Comparison of ENCODE assay signal across 8 mouse cellular contexts in the genomic region with DNA sequence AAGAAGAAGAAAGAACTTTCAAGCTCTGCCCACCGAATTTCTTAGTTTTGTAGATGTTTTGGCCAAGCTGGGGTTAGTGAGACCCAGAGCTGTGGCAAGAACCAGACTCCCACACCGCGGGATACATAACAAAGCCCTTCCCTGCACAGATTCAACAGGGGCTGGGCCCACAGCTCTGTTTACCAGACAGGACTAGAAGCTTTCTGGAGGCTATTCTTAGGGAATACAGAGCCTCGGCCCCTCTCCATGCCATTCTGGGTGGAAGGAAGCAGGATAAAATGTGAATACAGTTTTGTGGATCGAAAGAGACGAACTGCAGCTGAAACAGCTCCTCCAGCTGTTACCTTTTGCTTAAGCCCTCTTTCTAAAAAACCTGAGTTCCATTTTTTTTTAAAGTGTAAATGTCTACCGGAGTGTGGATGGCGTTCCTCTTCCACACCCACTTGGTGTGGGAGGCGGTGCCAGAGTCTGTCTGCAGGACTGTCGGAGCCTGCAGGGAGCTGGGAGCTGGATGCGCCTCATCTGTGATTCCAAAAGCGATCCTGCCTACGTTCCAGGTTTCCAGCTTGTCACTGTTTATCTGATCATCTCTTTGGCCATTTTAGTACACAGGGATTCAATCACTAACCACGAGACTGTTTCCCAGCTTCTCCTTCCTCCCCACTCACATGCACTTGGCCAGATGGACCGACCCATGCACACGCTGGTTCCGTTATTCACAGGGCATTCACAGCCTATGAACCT. TPM values are rescaled to one million over a fixed set of nuclear protein-coding genes. Genes with fewer than 3 reads are reported as not detected.
DNase-seq lines count a peak whose midpoint lies in the region; ATAC-seq lines count a peak whose summit lies in the region.

No protein-coding gene starts in this region.

- intact Hi-C loops in left cerebral cortex, postnatal 4 days (cut with DNase I) = loop anchor here (10.0 kb wide), 1 partner anchor 75 kb away; a partner anchor contains a TSS
- intact Hi-C loops in left cerebral cortex, postnatal 25 days (cut with DNase I) = loop anchor here (1.0 to 5.0 kb wide), 3 partner anchors 35 to 93 kb away; a partner anchor contains a TSS

- peak overlapping the region; percentile 51 for H3K4me3 ChIP-seq in embryonic facial prominence, embryonic 11.5 days (ENCODE audit: low read depth, low read length)
- peak overlapping the region; percentile 60 for H3K4me3 ChIP-seq in neural tube, embryonic 14.5 days (ENCODE audit: low read depth, low read length)

- no peaks in the 10 kb centered on the region for H3K9me3 ChIP-seq in embryonic facial prominence, embryonic 11.5 days (replicated peaks; ENCODE audit: control insufficient read depth, low read length)
- no peaks in the 10 kb centered on the region for H3K9me3 ChIP-seq in neural tube, embryonic 14.5 days (ENCODE audit: control insufficient read depth, low read length)

- WGBS in embryonic facial prominence, embryonic 11.5 days = 18% methylated on average over 17 of the region's 17 CpGs
- 17% methylated on average over 17 of the region's 17 CpGs for WGBS in neural tube, embryonic 14.5 days

- peak; percentile 62 for DNase-seq in left cerebral cortex, adult 11 months (ENCODE audit: low spot score)
- no peak for DNase-seq in left cerebral cortex, postnatal 4 days
- peak; percentile 24 for DNase-seq in embryonic facial prominence, embryonic 11.5 days (ENCODE audit: low spot score)
- peak; percentile 74 to 92 for DNase-seq in left cerebral cortex, postnatal 25 days (ENCODE audit: low spot score in 2 of 2)
- DNase-seq in gastrocnemius, postnatal 10 days = no peak

- H3K27ac ChIP-seq in embryonic facial prominence, embryonic 11.5 days (replicated peaks; ENCODE audit: low read depth, low read length) = no peak overlapping the region
- H3K27ac ChIP-seq in neural tube, embryonic 14.5 days (ENCODE audit: low read depth, low read length) = peak overlapping the region; percentile 66

- H3K4me2 ChIP-seq in embryonic facial prominence, embryonic 11.5 days (ENCODE audit: low read depth, low read length) = peak overlapping the region; percentile 96
- H3K4me2 ChIP-seq in neural tube, embryonic 14.5 days (ENCODE audit: low read depth, low read length) = peak overlapping the region; percentile 97

- ATAC-seq in embryonic facial prominence, embryonic 11.5 days (replicated peaks; ENCODE audit: insufficient number of reproducible peaks, low FRiP score, low TSS enrichment, low read depth) = no peak
- peak; percentile 28; the same call in 1 of the 2 replicates for ATAC-seq in granulocyte monocyte progenitor cell, adult 5-6 weeks (replicated peaks; ENCODE audit: poor library complexity, severe bottlenecking)
- peak; percentile 36 for ATAC-seq in neural tube, embryonic 14.5 days (ENCODE audit: low read depth)
- ATAC-seq in megakaryocyte progenitor cell, adult 5-6 weeks (replicated peaks; ENCODE audit: poor library complexity) = no peak

- peaks cover 25% of the 10 kb centered on the region for H3K27me3 ChIP-seq in embryonic facial prominence, embryonic 11.5 days (ENCODE audit: control insufficient read depth, insufficient read depth, low read length)
- H3K27me3 ChIP-seq in neural tube, embryonic 14.5 days (ENCODE audit: control insufficient read depth, insufficient read depth, low read length) = no peaks in the 10 kb centered on the region

- H3K36me3 ChIP-seq in embryonic facial prominence, embryonic 11.5 days (replicated peaks; ENCODE audit: control insufficient read depth, insufficient read depth, low read depth, low read length) = no peaks in the 10 kb centered on the region
- H3K36me3 ChIP-seq in neural tube, embryonic 14.5 days (ENCODE audit: control insufficient read depth, insufficient read depth, low read length) = no peaks in the 10 kb centered on the region

- no peak overlapping the region for H3K9ac ChIP-seq in embryonic facial prominence, embryonic 11.5 days (replicated peaks; ENCODE audit: low read length)
- H3K9ac ChIP-seq in neural tube, embryonic 14.5 days (replicated peaks; ENCODE audit: low read depth, low read length) = peak overlapping the region; percentile 67

- peaks cover 5% of the 10 kb centered on the region; the same call in 1 of the 2 replicates for H3K4me1 ChIP-seq in embryonic facial prominence, embryonic 11.5 days (ENCODE audit: control insufficient read depth, insufficient read depth, low read length)
- H3K4me1 ChIP-seq in neural tube, embryonic 14.5 days (ENCODE audit: control insufficient read depth, insufficient read depth, low read length) = 0 out of 2 replicates have a peak, but pooled peaks cover 11% of the 10 kb centered on the region

RNA-seq across cellular contexts. Expression of a gene that starts 1.4 kb away (rescaled TPM):
- total RNA-seq in left cerebral cortex, postnatal 4 days (2021) = 10 to 100 TPM; 20.7 to 21.2 TPM
- 0.07 and 0.22 TPM in 2 replicates for polyA plus RNA-seq in embryonic facial prominence, embryonic 11.5 days (2014; fragmentation: Nextera tagmentation; extraction: Ambion mirVana)
- not detected in 2 replicates for total RNA-seq in granulocyte monocyte progenitor cell, adult 5-6 weeks (2014; fragmentation: Nextera tagmentation)
- not detected in 2 replicates for total RNA-seq in granulocyte monocyte progenitor cell, adult 5-6 weeks (2017)
- total RNA-seq in left cerebral cortex, postnatal 25 days (2021) = 10 to 100 TPM; 75.2 to 82.4 TPM
- polyA plus RNA-seq in neural tube, embryonic 14.5 days (2014; fragmentation: Nextera tagmentation; extraction: Ambion mirVana) = 8.2 and 10.6 TPM in 2 replicates
- not detected in 2 replicates for total RNA-seq in megakaryocyte progenitor cell, adult 5-6 weeks (2015)
- not detected in 2 replicates for total RNA-seq in megakaryocyte progenitor cell, adult 5-6 weeks (2017)
- total RNA-seq in gastrocnemius, postnatal 10 days (2021) = under 1 TPM; 0.14 to 0.18 TPM

Comparison
In these comparisons a context has a peak if more than half of its experiments do, and no peak if none do; other contexts are left out.
1. DNase-seq: peak in left cerebral cortex, adult 11 months (single experiment), embryonic facial prominence, embryonic 11.5 days (single experiment) and left cerebral cortex, postnatal 25 days (2 of 2); none in left cerebral cortex, postnatal 4 days (single experiment) and gastrocnemius, postnatal 10 days (single experiment).
2. ATAC-seq: peak in granulocyte monocyte progenitor cell, adult 5-6 weeks (single experiment) and neural tube, embryonic 14.5 days (single experiment); none in embryonic facial prominence, embryonic 11.5 days (single experiment) and megakaryocyte progenitor cell, adult 5-6 weeks (single experiment).
3. RNA of a gene that starts 1.4 kb away (total RNA-seq): 75.2 to 82.4 TPM in left cerebral cortex, postnatal 25 days and 20.7 to 21.2 TPM in left cerebral cortex, postnatal 4 days; 0.14 to 0.18 TPM in gastrocnemius, postnatal 10 days, not detected in granulocyte monocyte progenitor cell, adult 5-6 weeks and not detected in megakaryocyte progenitor cell, adult 5-6 weeks; every median in the first group is over 10 times any median in the second.